Mouse (Mus musculus) small intestine, adult 2 months (tissue): ENCODE results near the gene 2810408A11Rik. TPM values are rescaled to one million over a fixed set of nuclear protein-coding genes. Genes with fewer than 3 reads are reported as not detected.

Experiments used
- H3K27ac ChIP-seq: fragments of 200-500 bp; 2 replicates; pipeline ENCODE4 v1.5.1; 2012; ENCODE audit warnings: low read depth, low read length, control low read depth, inconsistent platforms; ENCODE audit not compliant: insufficient read depth
- H3K27me3 ChIP-seq: fragments of 200-500 bp; 2 replicates; pipeline ENCODE4 v1.6.1; 2012; ENCODE audit warnings: mild to moderate bottlenecking, moderate library complexity, low read length, inconsistent platforms; ENCODE audit not compliant: control insufficient read depth, insufficient read depth
- H3K36me3 ChIP-seq: fragments of 200-500 bp; 2 replicates; pipeline ENCODE4 v1.6.1; 2012; ENCODE audit warnings: mild to moderate bottlenecking, low read length, control low read depth, inconsistent platforms; ENCODE audit not compliant: control insufficient read depth, insufficient read depth
- H3K4me1 ChIP-seq: fragments of 200-500 bp; 2 replicates; pipeline ENCODE4 v1.6.1; 2012; ENCODE audit warnings: low read length, inconsistent platforms, mixed read lengths; ENCODE audit not compliant: control insufficient read depth, insufficient read depth, insufficient read length
- H3K4me3 ChIP-seq: fragments of 200-500 bp; 2 replicates; pipeline ENCODE4 v1.5.1; 2012; ENCODE audit warnings: low read depth, mild to moderate bottlenecking, control low read depth, inconsistent platforms, low read length, moderate library complexity
- CTCF ChIP-seq: fragments of 200-500 bp; IDR thresholded peaks from 2 replicates; pipeline ENCODE4 v1.5.1; 2012; ENCODE audit warnings: low read depth, mild to moderate bottlenecking, control low read depth, inconsistent platforms, low read length, moderate library complexity, mixed read lengths; ENCODE audit not compliant: insufficient replicate concordance, insufficient read length; ENCODE audit errors: extremely low read depth
- POLR2A ChIP-seq: fragments of 200-500 bp; IDR thresholded peaks from 2 replicates; pipeline ENCODE4 v1.6.1; 2012; ENCODE audit warnings: low read depth, mild to moderate bottlenecking, control low read depth, inconsistent platforms, low read length, moderate library complexity
- WGBS: fragments of 180-500 bp; shearing (Covaris S2); methylation state at CpG from one replicate; pipeline ENCODE4 v1.1.7; 2018; 5-methylcytosine and 5-hydroxymethylcytosine counted together
- polyA plus RNA-seq: library from polyadenylated mRNA; depleted of rRNA; stranded (reverse); fragments of >200 nt; gene quantifications from 2 replicates; pipeline ENCODE4 v1.2.3, GENCODE M21; 2012

Gene 2810408A11Rik
- polyA plus RNA-seq, 1 experiment, result 2.6 TPM

DNA sequence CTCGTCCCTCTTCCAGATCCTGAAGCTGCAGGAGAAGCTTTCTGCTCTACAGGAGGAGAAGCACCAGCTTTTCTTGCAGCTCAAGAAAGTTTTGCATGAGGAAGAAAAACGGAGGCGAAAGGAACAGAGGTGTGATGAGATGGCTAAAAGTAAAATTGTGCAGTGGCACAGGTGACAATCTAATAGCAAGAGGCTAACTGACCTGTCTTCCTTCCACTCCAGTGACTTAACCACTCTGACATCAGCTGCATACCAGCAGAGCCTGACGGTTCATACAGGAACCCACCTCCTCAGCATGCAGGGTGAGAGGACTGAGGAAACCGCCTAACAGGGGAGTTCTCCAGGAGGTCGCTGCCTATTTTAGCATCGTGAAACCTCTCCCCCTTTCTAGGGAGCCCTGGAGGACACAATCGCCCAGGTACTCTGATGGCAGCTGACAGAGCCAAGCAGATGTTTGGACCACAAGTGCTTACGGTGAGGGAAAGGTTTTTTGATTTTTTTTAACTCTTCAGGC is 14.2 kb upstream of the 2810408A11Rik start:
- 31% methylated on average over 9 of the region's 9 CpGs for WGBS
- Histone ChIP-seq H3K36me3 (peaks cover 58% of the 10 kb centered on the region), H3K27ac (no peak overlapping the region), H3K4me3 (peak overlapping the region; percentile 92; the same call in 1 of the 2 replicates), H3K4me1 (peaks cover 14% of the 10 kb centered on the region), H3K27me3 (no peaks in the 10 kb centered on the region)
- TF ChIP-seq CTCF (no peak), POLR2A (no peak)

DNA sequence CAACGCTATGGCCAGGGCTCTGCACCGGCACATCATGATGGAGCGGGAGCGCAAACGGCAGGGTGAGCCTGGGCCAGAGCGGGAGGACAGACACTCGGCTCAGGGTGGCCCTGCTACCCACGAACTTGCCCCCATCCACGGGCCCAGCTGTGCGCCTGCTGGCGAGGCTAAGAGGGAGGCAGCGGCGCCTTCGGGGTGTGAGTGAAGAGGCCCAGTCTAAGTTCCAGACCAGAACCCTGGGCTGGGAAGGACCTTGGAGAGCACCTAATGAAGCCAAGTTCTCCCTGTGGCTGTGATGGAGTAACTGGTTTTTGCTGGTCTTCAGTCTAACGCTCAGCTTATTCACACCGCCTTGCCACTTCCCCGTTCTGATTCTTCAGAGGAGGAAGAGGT is 13.6 kb upstream of the 2810408A11Rik start:
- H3K4me3 ChIP-seq, result peak overlapping the region; percentile 92
- WGBS, result 2% methylated on average over 17 of the region's 17 CpGs
- TF ChIP-seq CTCF (no peak), POLR2A (no peak)
- peak overlapping the region; percentile 51 for H3K27ac ChIP-seq
- peaks cover 63% of the 10 kb centered on the region for H3K36me3 ChIP-seq
- H3K27me3 ChIP-seq, result no peaks in the 10 kb centered on the region
- H3K4me1 ChIP-seq, result peaks cover 14% of the 10 kb centered on the region

DNA sequence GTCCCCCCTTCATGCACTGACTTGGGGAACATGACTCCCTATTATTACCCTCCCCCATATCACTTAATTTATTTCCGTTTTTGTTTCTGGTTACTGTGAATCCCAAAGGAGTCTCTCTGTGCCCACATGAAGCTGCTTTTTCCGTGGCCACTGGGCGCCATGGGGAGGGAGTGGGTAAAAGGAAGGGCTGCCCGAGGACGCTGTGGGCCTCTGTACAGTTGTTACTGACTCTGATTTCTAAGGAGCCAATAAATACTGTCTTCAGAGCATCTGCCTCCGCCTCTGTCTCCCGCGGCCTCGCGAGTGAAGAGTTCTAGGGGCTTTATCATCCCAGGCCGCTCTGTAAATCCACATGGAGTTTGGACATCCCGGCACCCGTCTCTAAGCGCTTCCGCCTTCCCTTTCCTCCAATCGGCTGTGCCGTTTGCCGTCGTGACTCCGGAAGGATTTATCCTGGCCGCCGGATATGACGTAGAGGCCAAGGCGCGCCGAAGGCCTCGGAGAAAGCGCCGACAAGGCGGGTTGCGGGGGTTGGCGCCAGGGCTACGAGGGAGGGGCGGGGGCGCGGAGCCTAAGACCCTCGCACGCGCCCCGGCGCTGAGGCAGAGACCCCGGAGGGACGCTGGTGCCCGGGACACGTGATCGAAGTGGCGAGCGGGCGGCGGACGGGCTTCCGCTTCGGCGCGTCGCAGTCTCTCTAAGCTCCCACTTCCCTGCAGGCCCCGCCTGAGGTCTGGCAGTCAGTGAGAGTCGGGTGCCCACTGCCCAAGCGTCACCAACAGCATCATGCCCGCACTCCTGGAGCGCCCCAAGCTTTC is 13.0 kb upstream of the 2810408A11Rik start, which contains the start of gene Gps2:
Gene Gps2, plus strand, starts transcription at position 335 of the 818 bp plus-strand sequence.
- 1% methylated on average over 61 of the region's 61 CpGs for WGBS
- peaks cover 67% of the 10 kb centered on the region for H3K36me3 ChIP-seq

DNA sequence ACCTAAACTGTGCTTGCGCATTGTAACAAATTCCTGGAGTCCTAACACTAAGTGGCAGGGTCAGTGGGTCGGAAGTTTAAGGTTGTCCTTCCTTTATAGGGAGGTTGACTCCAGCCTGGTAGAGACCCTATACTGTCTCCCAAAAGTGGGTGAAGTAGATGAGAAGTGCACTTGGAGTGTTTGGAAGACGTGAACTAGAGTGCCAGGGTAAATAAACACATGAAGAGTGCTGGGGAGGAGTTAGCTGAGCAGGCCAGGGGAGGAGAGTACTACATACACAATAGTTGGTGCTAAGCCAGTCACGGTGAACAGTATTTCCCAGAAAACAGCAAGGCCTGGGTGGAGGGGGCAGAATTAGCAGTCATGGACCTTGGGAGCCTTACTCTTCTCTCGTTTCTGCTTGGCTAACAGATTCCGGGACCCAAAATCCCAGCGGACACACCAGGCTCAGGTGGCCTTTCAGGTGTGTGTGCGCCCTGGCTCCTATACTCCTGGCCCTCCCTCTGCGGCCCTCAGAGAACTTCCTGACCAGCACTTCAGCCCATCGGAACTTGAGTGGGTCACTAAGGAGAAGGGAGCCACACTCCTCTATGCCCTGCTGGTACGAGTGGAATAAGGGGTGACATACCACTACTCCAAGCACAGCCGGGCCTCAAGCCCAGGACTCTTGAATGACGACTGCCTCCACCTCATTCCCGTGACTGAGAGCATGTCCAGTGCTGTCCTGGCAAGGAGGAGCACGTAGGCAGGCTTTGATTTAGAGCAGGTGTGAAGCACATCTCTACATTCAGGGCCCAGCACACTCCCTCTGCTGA is 12.1 kb upstream of the 2810408A11Rik start:
- no peak overlapping the region for H3K27ac ChIP-seq
- TF ChIP-seq POLR2A (no peak), CTCF (no peak)
- H3K4me1 ChIP-seq, result peaks cover 9% of the 10 kb centered on the region
- H3K36me3 ChIP-seq, result peaks cover 67% of the 10 kb centered on the region
- peak overlapping the region; percentile 92 for H3K4me3 ChIP-seq
- no peaks in the 10 kb centered on the region for H3K27me3 ChIP-seq
- 73% methylated on average over 15 of the region's 15 CpGs for WGBS

More for the DNA sequence above, 13.0 kb upstream of the 2810408A11Rik start, which contains the start of gene Gps2:
- peak; percentile 55; the same call in 1 of the 2 replicates for TF ChIP-seq POLR2A
- no peak for TF ChIP-seq CTCF
- Histone ChIP-seq H3K27me3 (no peaks in the 10 kb centered on the region), H3K4me3 (peak within 1 kb of the TSS; percentile 92), H3K27ac (peak within 1 kb of the TSS; percentile 51), H3K4me1 (peaks cover 9% of the 10 kb centered on the region)

DNA sequence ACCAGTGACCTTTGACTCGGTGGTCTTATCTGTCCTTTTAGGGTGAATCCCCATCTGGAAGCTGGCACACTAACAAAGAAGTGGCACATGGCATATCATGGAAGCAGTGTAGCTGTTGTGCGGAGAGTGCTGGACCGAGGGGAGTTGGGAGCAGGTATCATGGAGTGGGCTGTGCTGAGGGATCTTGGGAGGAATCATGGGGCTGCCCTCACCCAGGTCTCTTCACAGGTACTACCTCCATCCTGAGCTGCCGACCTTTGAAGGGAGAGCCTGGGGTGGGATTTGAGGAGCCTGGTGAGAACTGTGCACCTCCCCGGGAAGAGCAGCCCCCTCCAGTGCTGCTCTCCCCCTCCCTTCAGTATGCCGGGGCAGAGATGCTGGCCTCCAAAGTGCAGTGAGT is 10.9 kb upstream of the 2810408A11Rik start:
- WGBS, result 83% methylated on average over 6 of the region's 6 CpGs

DNA sequence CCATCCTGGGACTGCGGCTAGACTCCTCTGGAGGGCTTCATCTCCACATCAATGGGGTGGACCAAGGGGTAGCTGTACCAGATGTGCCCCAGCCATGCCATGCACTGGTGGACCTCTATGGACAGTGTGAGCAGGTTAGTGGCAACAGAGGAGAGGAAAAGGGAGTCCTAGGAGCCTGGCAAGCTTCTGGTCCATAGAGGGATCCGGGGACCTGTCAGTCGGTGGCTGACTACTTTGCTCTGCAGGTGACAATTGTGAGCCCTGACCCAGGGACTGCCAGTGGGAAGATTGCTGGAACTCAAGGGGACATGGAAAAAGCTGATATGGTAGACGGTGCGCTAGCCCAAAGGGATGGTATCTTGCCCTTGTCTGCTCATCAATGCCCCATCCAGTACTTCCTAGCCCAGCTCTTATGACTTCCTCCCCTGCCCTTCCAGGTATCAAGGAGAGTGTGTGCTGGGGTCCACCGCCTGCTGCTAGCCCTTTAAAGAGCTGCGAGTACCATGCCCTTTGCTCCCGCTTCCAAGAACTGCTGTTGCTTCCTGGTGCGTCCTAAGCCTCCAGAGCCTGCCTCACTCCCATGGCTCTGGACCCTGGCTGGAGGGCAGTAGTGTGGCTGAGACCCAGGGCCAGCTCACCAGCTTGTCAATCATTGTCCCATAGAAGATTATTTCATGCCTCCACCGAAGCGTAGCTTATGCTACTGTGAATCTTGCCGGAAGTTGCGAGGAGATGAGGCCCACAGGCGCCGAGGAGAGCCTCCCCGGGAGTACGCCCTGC is 10.2 kb upstream of the 2810408A11Rik start:
- 77% methylated on average over 17 of the region's 17 CpGs for WGBS
- TF ChIP-seq CTCF (no peak), POLR2A (no peak)
- H3K4me1 ChIP-seq, result peaks cover 9% of the 10 kb centered on the region
- H3K36me3 ChIP-seq, result peaks cover 70% of the 10 kb centered on the region
- H3K4me3 ChIP-seq, result peak overlapping the region; percentile 45
- peak overlapping the region; percentile 52; the same call in 1 of the 2 replicates for H3K27ac ChIP-seq
- H3K27me3 ChIP-seq, result no peaks in the 10 kb centered on the region

More for the DNA sequence above, 10.9 kb upstream of the 2810408A11Rik start:
- TF ChIP-seq POLR2A, result no peak
- no peak for TF ChIP-seq CTCF
- Histone ChIP-seq H3K27me3 (no peaks in the 10 kb centered on the region), H3K36me3 (peaks cover 68% of the 10 kb centered on the region), H3K4me3 (peak overlapping the region; percentile 45), H3K27ac (peak overlapping the region; percentile 52; the same call in 1 of the 2 replicates), H3K4me1 (peaks cover 9% of the 10 kb centered on the region)
